Mouse (Mus musculus): ENCODE results near the gene Tmem33. TPM values are rescaled to one million over a fixed set of nuclear protein-coding genes. Genes with fewer than 3 reads are reported as not detected.

Gene Tmem33
- total RNA-seq, 2 experiments from 2014 or later: 157 to 164 TPM

- no peak for DNase-seq (ENCODE audit: low spot score in 2 of 2)
These were observed 8.1 kb upstream of the Tmem33 start for GRCm38 (mm10) chr5:67252261-67252660.

GRCm38 (mm10) chr5:67255664-67256063, 4.7 kb upstream of the Tmem33 start:
- no peak for DNase-seq (ENCODE audit: low spot score in 2 of 2)

- no peak for DNase-seq (ENCODE audit: low spot score in 2 of 2)
These were observed 1.9 kb upstream of the Tmem33 start for GRCm38 (mm10) chr5:67258473-67258872.

- no peak for DNase-seq (ENCODE audit: low spot score in 2 of 2)
These were observed 220 bp upstream of the Tmem33 start for GRCm38 (mm10) chr5:67260159-67260530.

GRCm38 (mm10) chr5:67262964-67263363, 2.6 kb downstream of the Tmem33 start:
- no peak for DNase-seq (ENCODE audit: low spot score in 2 of 2)

GRCm38 (mm10) chr5:67266106-67266505, 5.7 kb downstream of the Tmem33 start:
- DNase-seq (ENCODE audit: low spot score in 2 of 2): no peak

- DNase-seq (ENCODE audit: low spot score in 2 of 2): no peak
These were observed 8.9 kb downstream of the Tmem33 start for GRCm38 (mm10) chr5:67269309-67269708.

- DNase-seq (ENCODE audit: low spot score in 2 of 2): no peak
These were observed 19.0 kb downstream of the Tmem33 start for GRCm38 (mm10) chr5:67279407-67279806.

GRCm38 (mm10) chr5:67279840-67280239, 19.5 kb downstream of the Tmem33 start:
- DNase-seq (ENCODE audit: low spot score in 2 of 2): no peak

- DNase-seq (ENCODE audit: low spot score in 2 of 2): no peak
These were observed 20.0 kb downstream of the Tmem33 start for GRCm38 (mm10) chr5:67280400-67280799.

- DNase-seq (ENCODE audit: low spot score in 2 of 2): no peak
These were observed 34.7 kb downstream of the Tmem33 start for GRCm38 (mm10) chr5:67295029-67295428.

- no peak for DNase-seq (ENCODE audit: low spot score in 2 of 2)
These were observed 35.3 kb downstream of the Tmem33 start for GRCm38 (mm10) chr5:67295682-67296081.

- no peak for DNase-seq (ENCODE audit: low spot score in 2 of 2)
These were observed 35.8 kb downstream of the Tmem33 start for GRCm38 (mm10) chr5:67296171-67296570.

- DNase-seq (ENCODE audit: low spot score in 2 of 2): no peak
These were observed 36.9 kb downstream of the Tmem33 start for GRCm38 (mm10) chr5:67297026-67297813.

GRCm38 (mm10) chr5:67299847-67300412, 39.6 kb downstream of the Tmem33 start:
- DNase-seq (ENCODE audit: low spot score in 2 of 2): no peak

- DNase-seq (ENCODE audit: low spot score in 2 of 2): no peak
These were observed 40.7 kb downstream of the Tmem33 start for GRCm38 (mm10) chr5:67300926-67301597.

GRCm38 (mm10) chr5:67301722-67302331, 41.5 kb downstream of the Tmem33 start:
- DNase-seq (ENCODE audit: low spot score in 2 of 2): no peak

- DNase-seq (ENCODE audit: low spot score in 2 of 2): no peak
These were observed 43.5 kb downstream of the Tmem33 start for GRCm38 (mm10) chr5:67303816-67304215.

- DNase-seq (ENCODE audit: low spot score in 2 of 2): peak; percentile 94 to 95
These were observed 46.5 kb downstream of the Tmem33 start, which contains the start of gene Slc30a9 for GRCm38 (mm10) chr5:67306698-67307521. TSS of gene Slc30a9 (plus strand) at chr5:67306955.

- DNase-seq (ENCODE audit: low spot score in 2 of 2): no peak
These were observed 47.4 kb downstream of the Tmem33 start for GRCm38 (mm10) chr5:67307659-67308222.
